Mouse (Mus musculus): Measurements from ENCODE around the gene Wnt11.

GRCm38 (mm10) chr7:98873316-98873715, 38.4 kb downstream of the Wnt11 start:
- TF ChIP-seq POLR2A (IDR thresholded peaks at IDR 0.05; ENCODE audit: borderline replicate concordance, control insufficient read depth, low read depth, low read length) (no peak), CTCF (IDR thresholded peaks at IDR 0.05; ENCODE audit: control insufficient read depth, insufficient read depth, low read length) (no peak)

Data from bone marrow, adult 2 months (tissue).